Mouse (Mus musculus) left cerebral cortex, adult 11 months (tissue): ENCODE results near the gene Rngtt.

Source experiments
- DNase-seq: peaks from one replicate; pipeline ENCODE4 v3.0.0; 2022; ENCODE audit warnings: low spot score

Gene Rngtt

GRCm38 (mm10) chr4:33520938-33521337 is 210.8 kb downstream of the Rngtt start:
- no peak for DNase-seq

GRCm38 (mm10) chr4:33523774-33524173 is 213.7 kb downstream of the Rngtt start:
- no peak for DNase-seq

- DNase-seq, result no peak
These were observed 214.5 kb downstream of the Rngtt start for GRCm38 (mm10) chr4:33524481-33525141.

- no peak for DNase-seq
These were observed 215.2 kb downstream of the Rngtt start for GRCm38 (mm10) chr4:33525272-33525671.

GRCm38 (mm10) chr4:33526092-33526491 is 216.0 kb downstream of the Rngtt start:
- DNase-seq, result no peak

GRCm38 (mm10) chr4:33526675-33527074 is 216.6 kb downstream of the Rngtt start:
- peak; percentile 45 for DNase-seq

GRCm38 (mm10) chr4:33532596-33532995 is 222.5 kb downstream of the Rngtt start:
- no peak for DNase-seq

GRCm38 (mm10) chr4:33544755-33545576 is 234.9 kb downstream of the Rngtt start:
- no peak for DNase-seq

- no peak for DNase-seq
These were observed 235.4 kb downstream of the Rngtt start for GRCm38 (mm10) chr4:33545577-33545879.

GRCm38 (mm10) chr4:33546278-33546677 is 236.2 kb downstream of the Rngtt start:
- no peak for DNase-seq

GRCm38 (mm10) chr4:33547315-33547929 is 237.3 kb downstream of the Rngtt start:
- no peak for DNase-seq

GRCm38 (mm10) chr4:33549606-33550005 is 239.5 kb downstream of the Rngtt start:
- DNase-seq, result no peak
